Mouse (Mus musculus) embryonic fibroblast, embryonic 13.5 days (primary cell): ENCODE results near the gene AW209491. TPM values are rescaled to one million over a fixed set of nuclear protein-coding genes. Genes with fewer than 3 reads are reported as not detected.

Experiments
- H3K27ac ChIP-seq: 2 replicates; pipeline ENCODE4 v1.5.1; 2012; ENCODE audit warnings: low read length, control low read depth, inconsistent platforms; ENCODE audit not compliant: insufficient read depth
- H3K4me1 ChIP-seq: 2 replicates; pipeline ENCODE4 v1.6.1; 2011; ENCODE audit warnings: low read length; ENCODE audit not compliant: control insufficient read depth, insufficient read depth
- H3K4me3 ChIP-seq: 2 replicates; pipeline ENCODE4 v1.5.1; 2011; ENCODE audit warnings: mild to moderate bottlenecking, control low read depth, low read length; ENCODE audit not compliant: insufficient read depth
- CTCF ChIP-seq: IDR thresholded peaks from 2 replicates; pipeline ENCODE4 v1.5.1; 2011; ENCODE audit warnings: mild to moderate bottlenecking, control low read depth, low read length, moderate library complexity, borderline replicate concordance; ENCODE audit not compliant: insufficient read depth
- POLR2A ChIP-seq: IDR thresholded peaks from 2 replicates; pipeline ENCODE4 v1.6.1; 2011; ENCODE audit warnings: low read depth, mild to moderate bottlenecking, control low read depth, low read length, moderate library complexity
- polyA plus RNA-seq: library from polyadenylated mRNA; stranded (reverse); fragments of >200 nt; gene quantifications from 2 replicates; pipeline ENCODE4 v1.2.4, GENCODE M21; 2011; ENCODE audit warnings: low read depth; ENCODE audit not compliant: missing spikeins, insufficient read length

Gene AW209491
- polyA plus RNA-seq, 1 experiment: 16.9 TPM

GRCm38 (mm10) chr13:14649301-14649700 lies 19.3 kb downstream of the AW209491 start:
- TF ChIP-seq POLR2A: no peak
- TF ChIP-seq CTCF: no peak
- no peak overlapping the region for H3K4me3 ChIP-seq
- no peaks in the 10 kb centered on the region for H3K4me1 ChIP-seq
- no peak overlapping the region for H3K27ac ChIP-seq

GRCm38 (mm10) chr13:14667107-14667506 lies 37.2 kb downstream of the AW209491 start:
- H3K4me3 ChIP-seq: no peak overlapping the region
- no peaks in the 10 kb centered on the region for H3K4me1 ChIP-seq
- TF ChIP-seq POLR2A: no peak
- no peak for TF ChIP-seq CTCF
- no peak overlapping the region for H3K27ac ChIP-seq

DNA sequence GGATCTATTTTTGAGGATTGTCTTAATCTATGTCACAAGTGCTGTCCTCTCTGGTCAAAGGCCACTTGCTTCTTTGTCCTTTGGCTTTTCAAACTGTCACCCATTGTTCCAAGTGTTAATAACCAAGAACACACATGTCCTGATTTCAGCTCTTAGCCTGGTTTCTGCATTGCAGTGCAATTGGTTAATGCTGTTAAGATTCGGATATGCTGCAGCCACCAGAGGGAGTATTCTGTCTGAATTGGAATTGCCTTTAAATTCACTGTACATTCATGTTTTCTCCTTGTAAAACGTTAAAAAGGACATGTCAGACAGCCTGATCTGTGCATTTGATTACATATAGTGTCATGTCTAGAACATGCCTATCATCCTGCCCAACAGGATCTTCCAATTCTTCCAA lies 40.4 kb downstream of the AW209491 start:
- TF ChIP-seq POLR2A (no peak), CTCF (no peak)
- H3K27ac ChIP-seq: no peak overlapping the region
- no peaks in the 10 kb centered on the region for H3K4me1 ChIP-seq
- H3K4me3 ChIP-seq: no peak overlapping the region

Other genes with a start within 250 kb of the AW209491 start
- 1.5 and 3.0 TPM in 2 replicates for gene Hecw1, start 106.9 kb upstream of the AW209491 start, polyA plus RNA-seq
- gene Mrpl32, start 17.0 kb upstream of the AW209491 start, polyA plus RNA-seq: 55.8 and 60.3 TPM in 2 replicates
- 97.3 and 98.4 TPM in 2 replicates for gene Psma2, start 16.9 kb upstream of the AW209491 start, polyA plus RNA-seq